ENCODE assay signal across 15 mouse cellular contexts in the genomic region with DNA sequence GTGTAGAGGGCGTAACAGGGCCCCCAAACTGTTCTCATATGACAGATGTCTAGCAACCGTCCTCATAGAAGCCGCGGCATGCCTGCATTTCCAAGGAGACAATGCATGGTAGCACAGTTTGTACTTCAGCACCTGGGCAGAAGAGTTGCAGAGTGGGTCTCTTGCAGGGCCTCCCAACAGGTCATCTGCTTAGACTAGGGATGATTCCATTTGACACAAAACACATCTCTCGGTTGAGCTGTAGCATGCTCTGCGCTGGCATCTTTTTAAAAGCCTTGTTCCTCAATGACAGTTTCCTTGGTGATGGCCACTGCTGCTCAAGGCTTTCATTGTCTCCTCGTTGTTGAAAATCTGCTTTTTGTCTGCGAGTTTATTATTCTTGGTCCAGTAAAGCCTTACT.
"Had no signal": no experiment of that assay in that cellular context is flagged by ENCODE, and none has a peak within 500 bp of the region (broad histone marks: within the 10 kb centered on the region; RNA-seq: fewer than 3 reads in every experiment).

No protein-coding gene starts in this region.

- H3K36me3 ChIP-seq: limb, embryonic 15.5 days; liver, embryonic 12.5 days; neural tube, embryonic 12.5 days; stomach, embryonic 15.5 days had no signal

- H3K27me3 ChIP-seq: limb, embryonic 15.5 days; liver, embryonic 12.5 days; megakaryocyte, embryonic 14.5 days; neural tube, embryonic 12.5 days; stomach, embryonic 15.5 days had no signal

- H3K4me3 ChIP-seq: limb, embryonic 15.5 days; liver, embryonic 12.5 days; megakaryocyte, embryonic 14.5 days; neural tube, embryonic 12.5 days; stomach, embryonic 15.5 days had no signal

- ATAC-seq: intestine, postnatal 0 days; liver, embryonic 12.5 days had no signal

- H3K27ac ChIP-seq: limb, embryonic 15.5 days; liver, embryonic 12.5 days; macrophage; neural tube, embryonic 12.5 days; stomach, embryonic 15.5 days had no signal

- H3K4me2 ChIP-seq: limb, embryonic 15.5 days; liver, embryonic 12.5 days; lung, embryonic 14.5 days; neural tube, embryonic 12.5 days; stomach, embryonic 15.5 days had no signal

- DNase-seq: kidney, adult 8-10 months; kidney, postnatal 25 days; layer of hippocampus, postnatal 36 days; lung, embryonic 14.5 days; lung, postnatal 10 days; right cerebral cortex, postnatal 14 days; thymus, adult 2 months; thymus, postnatal 4 days had no signal

- H3K9me3 ChIP-seq: limb, embryonic 15.5 days; liver, embryonic 12.5 days; neural tube, embryonic 12.5 days; stomach, embryonic 15.5 days had no signal

- H3K4me1 ChIP-seq: limb, embryonic 15.5 days; liver, embryonic 12.5 days; megakaryocyte, embryonic 14.5 days; neural tube, embryonic 12.5 days; stomach, embryonic 15.5 days had no signal

- H3K9ac ChIP-seq: limb, embryonic 15.5 days; liver, embryonic 12.5 days; lung, embryonic 14.5 days; neural tube, embryonic 12.5 days; stomach, embryonic 15.5 days had no signal
